Mouse (Mus musculus) CH12.LX (cell line): ENCODE data around the gene Rxfp1. TPM values are rescaled to one million over a fixed set of nuclear protein-coding genes. Genes with fewer than 3 reads are reported as not detected.

ENCODE experiments used
- DNase-seq: peaks from one replicate; pipeline ENCODE4 v3.0.0-alpha.2; 2013; ENCODE audit errors: extremely low read depth
- H3K27ac ChIP-seq: 2 replicates; pipeline ENCODE4 v1.5.1; 2012; ENCODE audit warnings: low read depth, mild to moderate bottlenecking, control low read depth, moderate library complexity; ENCODE audit not compliant: insufficient read depth
- H3K27me3 ChIP-seq: replicated peaks from 2 replicates; pipeline ENCODE3; 2012; ENCODE audit warnings: inconsistent platforms
- H3K36me3 ChIP-seq, 2 experiments: replicated peaks in 1 of 2; 2 replicates each; pipeline versions ENCODE3 to v1.6.1; 2012; ENCODE audit warnings: inconsistent platforms in 1 of 2, low read length in 1 of 2, mild to moderate bottlenecking in 1 of 2, mixed read lengths in 1 of 2, moderate library complexity in 1 of 2; ENCODE audit not compliant: control insufficient read depth in 1 of 2, insufficient read depth in 1 of 2
- H3K4me1 ChIP-seq, 2 experiments: 2 replicates each; pipeline ENCODE4 v1.6.1; 2012; ENCODE audit warnings: inconsistent platforms in 1 of 2, moderate library complexity in 1 of 2; ENCODE audit not compliant: insufficient read depth in 2 of 2, control insufficient read depth in 1 of 2
- H3K4me2 ChIP-seq: 2 replicates; pipeline ENCODE4 v1.6.1; 2012; ENCODE audit warnings: low read depth, mild to moderate bottlenecking, control low read depth; ENCODE audit not compliant: poor library complexity, insufficient read depth, severe bottlenecking
- H3K4me3 ChIP-seq, 3 experiments: fragments of 150-350 bp in 1 of 3; sonication (generic) in 1 of 3; replicated peaks in 1 of 3; 2 replicates each; pipeline versions ENCODE3 to v1.5.1; 2011 to 2012; ENCODE audit warnings: low read depth in 2 of 3, low read length in 2 of 3, mild to moderate bottlenecking in 2 of 3, moderate library complexity in 2 of 3, control low read depth in 1 of 3, improper control_type of control experiment in 1 of 3, inconsistent platforms in 1 of 3, mixed read lengths in 1 of 3; ENCODE audit not compliant: poor library complexity in 1 of 3
- H3K79me2 ChIP-seq: replicated peaks from 2 replicates; pipeline ENCODE4 v1.6.1; 2012; ENCODE audit warnings: mild to moderate bottlenecking, moderate library complexity; ENCODE audit not compliant: control insufficient read depth, poor library complexity, insufficient read depth, severe bottlenecking; ENCODE audit errors: extremely low read depth
- H3K9ac ChIP-seq: 2 replicates; pipeline ENCODE4 v1.6.1; 2012; ENCODE audit warnings: low read depth, mild to moderate bottlenecking, control low read depth, moderate library complexity; ENCODE audit not compliant: insufficient read depth
- H3K9me3 ChIP-seq: replicated peaks from 2 replicates; pipeline ENCODE3; 2012; ENCODE audit warnings: low read length, inconsistent platforms, mixed read lengths
- BHLHE40 ChIP-seq: IDR thresholded peaks from 2 replicates; pipeline ENCODE4 v1.6.1; 2011; ENCODE audit warnings: mild to moderate bottlenecking, low read depth, low read length, improper control_type of control experiment
- CTCF ChIP-seq, 2 experiments: IDR thresholded peaks in 1 of 2; conservative IDR thresholded peaks in 1 of 2; 2 replicates each; pipeline ENCODE4 v1.5.1; 2011 to 2012; ENCODE audit warnings: low read depth in 2 of 2, low read length in 2 of 2, improper control_type of control experiment in 1 of 2, inconsistent platforms in 1 of 2, mild to moderate bottlenecking in 1 of 2, moderate library complexity in 1 of 2
- E2F4 ChIP-seq: IDR thresholded peaks from 2 replicates; pipeline ENCODE4 v1.6.1; 2011; ENCODE audit warnings: low read depth, low read length, improper control_type of control experiment; ENCODE audit not compliant: insufficient replicate concordance
- ELF1 ChIP-seq: IDR thresholded peaks from 2 replicates; pipeline ENCODE4 v1.6.1; 2014; ENCODE audit warnings: low read depth, mild to moderate bottlenecking, inconsistent platforms, low read length, improper control_type of control experiment
- EP300 ChIP-seq: IDR thresholded peaks from 2 replicates; pipeline ENCODE4 v1.6.1; 2011; ENCODE audit warnings: low read length, improper control_type of control experiment
- HCFC1 ChIP-seq: IDR thresholded peaks from 2 replicates; pipeline ENCODE4 v1.6.1; 2012; ENCODE audit warnings: low read depth, mild to moderate bottlenecking, inconsistent platforms, low read length, improper control_type of control experiment
- KAT2A ChIP-seq: IDR thresholded peaks from 2 replicates; pipeline ENCODE4 v1.6.1; 2012; ENCODE audit warnings: low read length, improper control_type of control experiment, inconsistent platforms; ENCODE audit not compliant: insufficient replicate concordance
- MAFK ChIP-seq: IDR thresholded peaks from 2 replicates; pipeline ENCODE4 v1.6.1; 2011; ENCODE audit warnings: low read length, improper control_type of control experiment; ENCODE audit not compliant: insufficient replicate concordance
- MAZ ChIP-seq: IDR thresholded peaks from 2 replicates; pipeline ENCODE4 v1.6.1; 2012; ENCODE audit warnings: low read depth, mild to moderate bottlenecking, inconsistent platforms, low read length, improper control_type of control experiment, moderate library complexity
- NRF1 ChIP-seq: IDR thresholded peaks from 2 replicates; pipeline ENCODE4 v1.6.1; 2014; ENCODE audit warnings: low read depth, mild to moderate bottlenecking, inconsistent platforms, low read length, improper control_type of control experiment, moderate library complexity
- PAX5 ChIP-seq: IDR thresholded peaks from 2 replicates; pipeline ENCODE4 v1.6.1; 2012; ENCODE audit warnings: low read length, inconsistent platforms, mixed read lengths
- RAD21 ChIP-seq: IDR thresholded peaks from 2 replicates; pipeline ENCODE4 v1.6.1; 2011; ENCODE audit warnings: low read depth, mild to moderate bottlenecking, low read length, improper control_type of control experiment, moderate library complexity
- SMC3 ChIP-seq: IDR thresholded peaks from 2 replicates; pipeline ENCODE4 v1.6.1; 2011; ENCODE audit warnings: low read depth, low read length, improper control_type of control experiment
- TBP ChIP-seq: conservative IDR thresholded peaks from 2 replicates; pipeline ENCODE4 v1.6.1; 2011; ENCODE audit warnings: low read depth, low read length, improper control_type of control experiment
- TCF12 ChIP-seq: IDR thresholded peaks from 2 replicates; pipeline ENCODE4 v1.6.1; 2014; ENCODE audit warnings: low read depth, mild to moderate bottlenecking, inconsistent platforms, low read length, improper control_type of control experiment
- ZC3H11A ChIP-seq: IDR thresholded peaks from 2 replicates; pipeline ENCODE4 v1.6.1; 2012; ENCODE audit warnings: low read depth, mild to moderate bottlenecking, inconsistent platforms, low read length, improper control_type of control experiment
- ZKSCAN1 ChIP-seq: IDR thresholded peaks from 2 replicates; pipeline ENCODE4 v1.6.1; 2012; ENCODE audit warnings: low read depth, inconsistent platforms, low read length, improper control_type of control experiment, borderline replicate concordance
- ZNF384 ChIP-seq: IDR thresholded peaks from 2 replicates; pipeline ENCODE4 v1.6.1; 2012; ENCODE audit warnings: low read depth, low read length, improper control_type of control experiment, inconsistent platforms
- dilution Hi-C: fragments of 300-500 bp; cut with MboI; formaldehyde crosslinking; loops from 2 replicates; pipeline ENCODE4 v1.14.3; 2020; ENCODE audit warnings: low sequenced_read_pairs; ENCODE audit not compliant: extremely low pct_unique_long_range_greater_than_20kb, extremely low pct_ligation_motif_present
- in situ Hi-C: fragments of 300-500 bp; cut with MboI; formaldehyde crosslinking; loops from 3 replicates; pipeline ENCODE4 v1.14.3; 2019; ENCODE audit warnings: low sequenced_read_pairs, low pct_ligation_motif_present, low pct_unique_long_range_greater_than_20kb, mixed read lengths
- polyA plus RNA-seq: library from polyadenylated mRNA; unstranded; fragments of >175 nt; gene quantifications from 2 replicates; pipeline ENCODE4 v1.2.1, GENCODE M21; 2012; ENCODE audit warnings: low read depth; ENCODE audit not compliant: insufficient read length
- total RNA-seq, 2 experiments: library from RNA; depleted of rRNA; stranded (reverse); fragments of 300-350 nt in 1 of 2; fragments of >200 nt in 1 of 2; gene quantifications; 2 replicates each; pipeline ENCODE4 v1.2.3; 2012 to 2014

The Rxfp1 gene
- total and polyA plus RNA-seq, 3 experiments: 0.08 to 0.87 (median 0.68) TPM

DNA sequence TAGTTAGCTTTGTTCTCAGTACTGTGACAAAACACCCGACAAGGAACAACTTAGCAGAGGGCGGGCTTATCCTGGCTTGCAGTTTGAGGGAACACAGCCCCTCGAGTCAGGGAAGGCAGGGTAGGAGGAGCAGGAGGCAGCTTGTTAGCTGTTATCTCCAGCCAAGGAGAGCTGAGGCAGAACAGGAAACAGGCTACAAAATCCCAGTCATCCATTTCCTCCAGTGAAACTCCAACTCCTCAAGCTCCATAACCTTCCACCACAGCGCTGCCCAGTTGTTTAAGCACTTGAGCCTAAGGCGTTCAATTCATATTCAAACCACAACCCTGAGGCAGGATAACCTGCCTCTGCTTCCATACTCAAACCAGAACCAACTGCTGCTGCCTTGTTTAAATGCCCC lies 63.0 kb downstream of the Rxfp1 start:
- no peak overlapping the region for H3K27ac ChIP-seq
- no peak for TF ChIP-seq E2F4
- no peak for TF ChIP-seq ELF1
- no peak for TF ChIP-seq BHLHE40
- TF ChIP-seq CTCF (conservative IDR thresholded peaks at IDR 0.05 in 1 of 2, IDR thresholded peaks at IDR 0.05 in 1 of 2; ENCODE audit: low read depth in 2 of 2, low read length in 2 of 2): no peak
- no peak for TF ChIP-seq PAX5
- TF ChIP-seq RAD21: no peak
- no peak for TF ChIP-seq HCFC1
- no peak for TF ChIP-seq TCF12
- TF ChIP-seq MAFK: no peak
- no peak for TF ChIP-seq EP300
- TF ChIP-seq, all 38 proteins: peak for 0
- 0 out of 4 replicates have a peak, but pooled peaks cover 0 to 6% of the 10 kb centered on the region in 2 experiments for H3K4me1 ChIP-seq
- no peaks in the 10 kb centered on the region for H3K27me3 ChIP-seq
- dilution Hi-C loops (no loop called here), in situ Hi-C loops (no loop called here)
- no peak overlapping the region for H3K4me2 ChIP-seq
- no peaks in the 10 kb centered on the region for H3K9me3 ChIP-seq
- DNase-seq: no peak
- H3K36me3 ChIP-seq: no peaks in the 10 kb centered on the region
- H3K4me3 ChIP-seq: no peak overlapping the region
- H3K79me2 ChIP-seq: no peaks in the 10 kb centered on the region
- H3K9ac ChIP-seq: no peak overlapping the region

DNA sequence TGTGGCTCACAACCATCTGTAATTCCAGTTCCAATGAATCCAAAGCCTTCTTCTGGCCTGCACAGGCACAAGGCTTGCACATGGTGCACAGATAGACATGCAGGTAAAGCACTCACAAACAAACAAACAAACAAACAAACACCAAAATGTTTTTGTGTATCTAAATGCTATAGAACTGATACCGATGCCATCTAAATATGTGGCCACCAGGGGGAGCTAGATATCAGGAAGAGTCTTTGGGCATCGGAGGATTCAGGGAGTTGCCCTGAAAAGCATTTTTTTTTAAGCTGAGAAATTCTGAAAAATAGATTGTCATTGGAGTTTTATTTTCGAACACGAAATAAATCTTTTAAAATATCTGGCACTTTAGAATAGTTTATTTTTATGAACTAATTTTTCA lies 64.6 kb downstream of the Rxfp1 start:
- no peak overlapping the region for H3K27ac ChIP-seq
- H3K9ac ChIP-seq: no peak overlapping the region
- H3K36me3 ChIP-seq: no peaks in the 10 kb centered on the region
- H3K4me3 ChIP-seq: no peak overlapping the region
- dilution Hi-C loops: no loop called here
- DNase-seq: peak; percentile 71
- no peaks in the 10 kb centered on the region for H3K9me3 ChIP-seq
- no peaks in the 10 kb centered on the region for H3K27me3 ChIP-seq
- H3K79me2 ChIP-seq: no peaks in the 10 kb centered on the region
- TF ChIP-seq ZC3H11A: peak; percentile 19; the same call in 1 of the 2 replicates
- no peak for TF ChIP-seq TBP
- peak; percentile 83 for TF ChIP-seq ZNF384
- peak; percentile 88 for TF ChIP-seq SMC3
- TF ChIP-seq NRF1: no peak
- TF ChIP-seq RAD21: peak; percentile 76
- TF ChIP-seq CTCF (conservative IDR thresholded peaks at IDR 0.05 in 1 of 2, IDR thresholded peaks at IDR 0.05 in 1 of 2; ENCODE audit: low read depth in 2 of 2, low read length in 2 of 2): peak; percentile 67 to 81
- TF ChIP-seq, all 38 proteins: peak for 5
- in situ Hi-C loops: no loop called here
- H3K4me2 ChIP-seq: no peak overlapping the region
- H3K4me1 ChIP-seq: no peaks in the 10 kb centered on the region

GRCm38 (mm10) chr3:79672188-79672587 lies 65.5 kb downstream of the Rxfp1 start:
- Histone ChIP-seq H3K4me2 (no peak overlapping the region), H3K4me3 (no peak overlapping the region), H3K79me2 (no peaks in the 10 kb centered on the region), H3K27me3 (no peaks in the 10 kb centered on the region), H3K9me3 (no peaks in the 10 kb centered on the region), H3K4me1 (no peaks in the 10 kb centered on the region), H3K9ac (no peak overlapping the region), H3K27ac (no peak overlapping the region), H3K36me3 (no peaks in the 10 kb centered on the region)
- in situ Hi-C loops: no loop called here
- no peak for TF ChIP-seq KAT2A
- no peak for TF ChIP-seq MAZ
- no peak for TF ChIP-seq ZKSCAN1
- no peak for DNase-seq
- dilution Hi-C loops: no loop called here
